Mouse (Mus musculus) gonadal fat pad, adult 2 months (tissue): ENCODE data around the gene Snrpd3. TPM values are rescaled to one million over a fixed set of nuclear protein-coding genes. Genes with fewer than 3 reads are reported as not detected.
"Not testable (repeated sequence)": the region's sequence is repeated elsewhere in the genome, so short reads cannot be mapped to it uniquely, and the experiment has no call there.

Experiments
- DNase-seq: peaks from one replicate; pipeline ENCODE4 v3.0.0-alpha.2; 2012; ENCODE audit warnings: low read depth
- polyA plus RNA-seq: library from polyadenylated mRNA; depleted of rRNA; stranded (reverse); fragments of >200 nt; gene quantifications from 2 replicates; pipeline ENCODE4 v1.2.3, GENCODE M21; 2012

Gene Snrpd3
- polyA plus RNA-seq, 1 experiment = 12.8 TPM

DNA sequence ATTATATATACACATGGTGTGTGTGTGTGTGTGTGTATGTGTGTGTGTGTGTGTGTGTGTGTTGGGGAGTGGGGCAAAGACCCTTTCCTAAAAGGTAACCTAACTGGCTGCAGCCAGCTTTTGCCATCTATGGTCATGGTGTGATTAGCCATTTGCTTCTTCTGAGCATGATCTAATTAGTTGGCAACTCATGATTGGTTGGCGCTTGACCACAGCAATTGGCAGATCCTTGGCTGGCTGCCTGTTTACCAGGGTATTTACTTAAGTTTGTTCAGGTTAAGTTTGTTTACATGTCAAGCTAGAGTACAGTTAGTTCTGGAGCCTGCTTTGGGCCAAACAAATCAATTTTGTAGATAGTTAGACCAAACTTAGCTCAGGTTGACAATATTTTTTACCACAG, 15.7 kb upstream of the Snrpd3 start:
- no peak for DNase-seq

DNA sequence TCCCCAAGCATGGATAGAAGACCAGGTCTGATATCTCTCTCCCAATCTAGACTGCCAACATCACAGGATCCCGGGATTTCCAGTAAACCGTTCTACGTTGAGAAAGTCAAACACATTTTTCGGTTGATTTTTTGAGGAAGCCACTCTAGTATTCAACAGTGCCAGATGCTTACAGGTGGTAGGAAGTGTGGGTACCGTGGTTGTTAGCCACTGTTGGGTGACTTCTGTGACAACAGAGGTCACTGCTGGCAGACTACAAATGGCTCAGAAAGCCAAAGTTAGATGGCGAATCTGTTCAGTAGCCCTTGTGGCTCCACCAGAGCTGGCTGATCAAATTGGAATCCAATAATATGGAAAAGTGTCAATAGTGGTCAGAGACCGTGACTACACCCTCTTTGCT, 13.7 kb upstream of the Snrpd3 start:
- DNase-seq = no peak

DNA sequence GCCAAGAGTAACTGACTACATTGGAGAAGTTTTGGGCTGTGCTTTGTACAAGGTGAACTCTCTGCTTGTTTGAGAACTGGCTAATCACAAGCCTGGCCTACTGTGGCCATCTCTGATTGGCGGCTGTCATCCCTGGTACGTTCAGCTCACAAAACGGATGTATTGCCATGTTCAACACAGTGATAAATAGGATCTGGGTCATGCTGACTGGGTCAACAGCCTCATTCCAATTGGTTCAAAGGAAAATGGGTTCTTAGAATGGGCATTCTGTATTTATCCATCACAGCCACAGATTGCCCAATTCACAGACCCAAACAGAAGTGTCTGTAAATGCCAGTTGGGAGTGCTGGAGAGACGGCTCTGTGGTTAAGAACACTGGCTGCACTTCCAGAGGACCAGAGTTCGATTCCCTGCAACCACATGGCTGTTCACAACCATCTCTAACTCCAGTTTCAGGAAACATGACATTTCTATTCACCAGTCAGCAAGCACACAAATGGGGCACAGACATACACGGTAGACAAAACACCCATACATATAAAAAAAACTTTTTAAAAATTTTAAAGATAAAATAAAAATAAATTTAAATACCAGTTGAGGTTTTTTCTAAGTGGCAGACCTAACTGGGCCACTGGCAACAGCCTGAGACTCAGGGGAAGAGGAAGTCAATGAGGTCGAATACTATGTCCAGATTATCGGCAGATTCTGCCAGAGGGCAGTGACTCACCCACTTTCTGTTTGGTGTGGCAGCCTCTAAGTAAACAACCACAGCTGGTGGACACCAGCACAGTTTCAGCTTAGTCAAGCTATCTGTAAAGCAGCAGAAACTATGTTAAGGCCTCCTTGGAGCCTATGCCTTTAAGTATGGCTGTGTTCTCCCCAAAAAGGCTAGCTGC, 12.9 kb upstream of the Snrpd3 start:
- DNase-seq = no peak

- DNase-seq = no peak
These were observed 12.2 kb upstream of the Snrpd3 start for GRCm38 (mm10) chr10:75505130-75505495.

GRCm38 (mm10) chr10:75505928-75506327, 11.4 kb upstream of the Snrpd3 start:
- not testable (repeated sequence) for DNase-seq

DNA sequence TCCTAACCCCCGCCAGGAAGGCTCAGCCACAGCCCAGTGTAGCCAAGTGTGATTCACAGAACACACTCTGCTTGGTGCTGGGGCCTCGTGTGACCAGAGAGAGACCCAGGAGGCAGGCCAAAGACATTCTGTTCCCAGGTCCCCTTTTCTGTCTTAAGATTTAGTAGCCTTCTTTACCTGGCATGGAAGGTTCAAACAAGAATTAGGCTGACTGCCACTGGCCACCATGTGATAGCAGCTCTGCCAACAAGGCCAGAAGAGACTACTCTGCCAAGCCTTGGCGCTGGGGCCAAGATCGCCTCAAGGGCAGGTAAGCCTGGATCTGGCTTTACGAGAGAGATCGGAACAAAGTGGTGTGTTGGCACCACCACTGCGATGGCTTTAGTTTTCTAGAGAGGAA, 6.9 kb upstream of the Snrpd3 start:
- peak; percentile 78 for DNase-seq

DNA sequence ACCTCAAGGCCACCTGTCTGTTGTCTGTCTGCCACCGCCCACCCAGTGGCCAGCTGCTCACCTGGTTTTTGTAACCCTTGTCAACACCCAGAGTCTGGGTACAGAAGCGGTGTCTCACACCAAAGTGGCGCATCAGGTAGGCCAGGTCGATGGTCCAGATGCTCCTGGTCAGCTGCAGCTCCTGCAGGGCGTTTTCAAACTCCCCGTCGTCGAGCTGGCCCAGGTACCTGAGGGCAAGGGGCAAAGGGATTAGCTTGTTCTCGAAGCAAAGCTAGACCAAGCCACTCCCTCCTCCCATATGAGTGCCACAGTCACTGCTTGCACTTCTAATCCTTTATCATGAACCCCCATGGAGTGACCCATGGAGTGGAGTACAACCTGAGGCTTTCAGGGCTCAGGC, 6.3 kb upstream of the Snrpd3 start:
- no peak for DNase-seq

GRCm38 (mm10) chr10:75511897-75512296, 5.5 kb upstream of the Snrpd3 start:
- no peak for DNase-seq

DNA sequence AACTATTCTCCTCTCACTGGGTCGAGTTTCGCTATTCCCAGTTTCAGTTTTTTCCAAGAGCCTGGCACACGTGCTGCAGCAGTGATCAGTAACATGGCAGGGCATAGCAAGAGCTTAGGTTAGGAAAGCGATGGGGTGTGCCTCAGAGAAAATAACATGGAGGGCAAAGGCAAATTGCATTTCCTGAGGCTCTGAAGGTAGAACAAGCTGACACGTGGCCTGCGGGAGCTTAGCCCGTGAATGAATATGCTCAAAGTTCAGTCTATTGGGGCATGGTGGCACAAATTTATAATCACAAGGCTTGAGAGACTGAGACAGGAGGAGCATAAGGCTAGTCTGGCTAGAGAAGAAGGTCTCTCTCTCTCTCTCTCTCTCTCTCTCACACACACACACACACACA, 4.6 kb upstream of the Snrpd3 start:
- DNase-seq = no peak

- no peak for DNase-seq
These were observed 3.9 kb upstream of the Snrpd3 start for GRCm38 (mm10) chr10:75513306-75514067.

DNA sequence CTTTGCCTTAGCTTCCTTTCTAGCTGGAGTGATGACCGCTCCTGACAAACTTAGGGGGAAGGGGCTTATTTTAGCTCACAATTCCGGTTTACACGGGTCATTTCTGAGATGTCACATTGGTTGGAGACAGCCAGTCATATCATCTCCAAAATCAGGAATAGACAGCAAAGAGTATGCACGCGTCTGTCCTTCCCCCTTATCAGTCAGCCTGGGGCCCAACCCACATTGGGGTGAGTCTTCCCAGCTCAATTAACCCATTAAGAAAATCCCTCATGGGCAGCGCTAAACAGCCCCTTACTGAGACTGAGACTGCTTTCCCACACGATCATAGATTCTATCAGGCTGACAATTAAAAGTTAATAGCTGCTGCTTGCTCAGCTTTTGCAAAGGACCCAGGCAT, 3.0 kb upstream of the Snrpd3 start:
- no peak for DNase-seq

DNA sequence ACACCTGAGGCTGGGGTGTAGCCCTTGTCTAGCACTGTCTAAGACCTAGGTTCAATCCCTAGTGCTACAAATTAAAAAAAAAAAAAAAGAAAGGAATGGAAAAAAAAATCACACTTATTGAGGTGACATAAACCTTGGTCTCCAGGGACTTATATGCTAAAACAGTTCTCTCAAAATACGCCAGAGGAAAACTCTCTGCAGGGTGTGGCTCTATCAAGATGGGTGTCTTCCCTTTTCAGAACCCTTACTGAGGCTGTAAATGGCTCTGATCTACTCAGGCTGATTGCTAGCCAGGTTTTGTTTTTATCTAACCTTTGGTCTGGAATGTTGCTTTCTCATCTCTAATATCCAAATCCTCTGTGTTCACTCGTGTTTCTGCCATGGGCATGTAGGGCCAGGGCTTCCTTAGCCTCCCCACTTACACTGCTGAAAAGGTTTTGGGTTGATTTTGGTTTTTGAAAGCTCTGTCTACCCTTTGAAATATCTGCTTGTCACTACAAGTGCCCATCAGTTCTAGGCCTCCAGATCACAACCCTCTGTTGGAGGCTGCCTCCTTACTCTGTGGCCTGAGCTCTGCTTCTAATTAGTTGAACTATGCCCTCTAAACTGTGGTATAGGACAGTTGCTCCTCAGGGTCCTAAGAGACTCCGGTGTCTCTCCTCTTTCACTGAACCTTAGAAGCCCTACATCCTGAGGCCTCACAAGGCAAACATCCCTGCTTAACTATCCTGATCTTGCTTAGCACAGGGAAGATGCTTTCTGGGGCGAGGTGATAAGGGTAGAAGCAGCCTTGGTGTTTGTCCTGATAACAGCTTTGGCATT, 1.9 kb upstream of the Snrpd3 start:
- no peak for DNase-seq

DNA sequence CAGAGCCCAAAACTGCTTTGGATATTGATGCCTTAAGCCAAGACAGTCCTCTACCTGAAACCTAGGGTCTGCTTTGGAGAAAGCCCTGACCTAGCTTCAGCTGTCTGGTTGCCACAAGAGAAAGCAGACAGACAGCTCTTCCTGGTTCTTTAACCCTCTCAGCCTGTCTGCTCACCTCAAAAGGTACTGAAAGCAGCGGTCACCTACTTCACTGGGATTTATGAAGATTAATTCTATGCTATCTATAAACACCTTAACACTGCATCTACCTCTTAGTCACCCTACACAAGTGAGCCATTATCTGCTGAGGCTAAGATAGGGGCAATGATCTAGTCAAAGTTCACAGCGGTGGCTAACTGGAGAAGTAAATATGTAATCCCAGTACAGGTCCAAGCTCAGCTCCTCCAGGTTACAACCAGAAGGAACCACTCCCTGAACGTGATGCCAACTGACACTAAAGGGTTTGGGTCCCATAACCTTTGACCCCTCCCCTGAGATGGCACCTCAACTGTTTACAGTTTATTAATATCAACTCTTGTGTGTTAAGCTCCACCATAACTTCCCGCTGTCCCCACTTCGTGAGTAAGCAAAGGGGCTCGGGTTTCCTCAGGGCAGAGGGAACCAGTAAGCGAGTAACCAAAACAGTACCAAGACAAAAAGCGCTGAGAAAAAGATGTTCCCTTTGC, 1.2 kb upstream of the Snrpd3 start:
- DNase-seq = no peak

DNA sequence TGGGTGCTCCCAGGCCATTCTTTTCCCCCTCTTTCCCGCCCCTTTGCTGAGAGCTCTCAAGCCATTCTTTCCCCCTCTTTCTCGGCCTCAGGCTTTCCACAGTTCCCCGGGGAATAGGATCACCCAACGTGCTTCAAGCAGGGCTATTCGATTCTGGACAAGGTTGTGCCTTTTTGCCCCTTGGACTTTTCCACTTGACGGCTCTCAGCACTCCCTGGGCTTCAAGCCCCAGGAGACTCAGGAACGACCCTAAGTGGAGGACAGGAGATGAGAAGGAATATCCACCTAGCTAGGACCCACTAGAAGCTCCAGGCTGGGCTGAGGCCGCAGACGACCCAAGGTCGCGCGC, 653 bp upstream of the Snrpd3 start:
- no peak for DNase-seq

GRCm38 (mm10) chr10:75517758-75518143, 400 bp downstream of the Snrpd3 start, which contains the start of gene Gucd1:
Gucd1 (minus strand) TSS chr10:75517972.
- DNase-seq = peak; percentile 77

- DNase-seq = no peak
These were observed 3.2 kb downstream of the Snrpd3 start for GRCm38 (mm10) chr10:75520581-75520980.

DNA sequence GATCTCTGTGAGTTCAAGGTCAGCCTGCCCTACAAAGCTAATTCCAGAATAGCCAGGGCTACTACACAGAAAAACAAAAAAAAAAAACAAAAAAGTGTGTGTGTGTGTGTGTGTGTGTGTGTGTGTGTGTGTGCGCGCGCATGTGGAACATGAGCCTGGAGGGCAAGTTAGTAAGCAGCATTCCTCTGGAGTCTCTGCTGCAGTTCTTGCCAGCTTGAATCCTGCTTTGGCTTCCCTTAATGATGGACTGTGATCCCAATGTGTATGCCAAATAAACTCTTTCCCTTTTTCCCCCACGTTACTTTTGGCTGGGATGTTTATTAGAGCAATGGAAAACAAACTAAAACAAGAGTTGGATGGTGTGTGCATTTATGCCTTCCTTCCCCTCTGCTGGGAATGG, 4.3 kb downstream of the Snrpd3 start:
- DNase-seq = no peak

DNA sequence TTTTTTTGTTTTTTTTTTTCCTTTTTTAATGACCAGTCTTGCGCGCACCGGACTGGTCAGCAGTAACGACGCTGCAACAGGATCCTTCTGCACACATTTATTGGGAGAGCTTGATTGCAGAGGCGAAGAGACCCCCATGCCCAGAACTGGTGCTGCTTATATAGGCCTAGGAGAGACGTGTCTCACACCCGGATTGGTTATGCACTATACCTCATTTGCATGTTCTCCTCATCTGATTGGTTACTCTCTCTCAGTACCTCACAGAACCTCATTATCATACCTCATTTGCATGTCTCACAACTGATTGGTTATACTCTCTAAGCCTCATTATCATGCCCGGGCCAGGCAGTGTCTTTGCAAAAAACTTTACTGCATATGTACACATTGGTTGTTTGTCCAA, 8.1 kb downstream of the Snrpd3 start:
- DNase-seq = not testable (repeated sequence)

DNA sequence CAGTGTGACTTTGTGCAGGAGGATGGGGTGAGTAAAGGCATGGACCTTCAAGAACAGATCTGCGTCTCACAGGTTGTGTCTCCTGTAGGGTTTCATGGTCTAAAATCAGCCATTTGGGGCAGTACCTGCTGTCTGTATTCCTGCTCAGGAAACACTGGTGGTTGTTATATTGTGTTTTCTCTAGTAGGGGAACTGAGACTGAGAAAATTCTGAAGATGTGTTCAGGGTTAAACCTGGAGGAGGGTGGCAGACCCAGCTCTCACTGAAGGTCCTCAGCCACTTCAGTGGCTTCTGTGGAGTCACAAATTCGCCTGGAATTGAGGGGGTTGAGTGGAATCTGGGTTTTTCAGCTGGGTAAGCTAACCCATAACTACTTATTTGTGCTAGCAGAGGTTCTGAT, 13.0 kb downstream of the Snrpd3 start:
- no peak for DNase-seq

DNA sequence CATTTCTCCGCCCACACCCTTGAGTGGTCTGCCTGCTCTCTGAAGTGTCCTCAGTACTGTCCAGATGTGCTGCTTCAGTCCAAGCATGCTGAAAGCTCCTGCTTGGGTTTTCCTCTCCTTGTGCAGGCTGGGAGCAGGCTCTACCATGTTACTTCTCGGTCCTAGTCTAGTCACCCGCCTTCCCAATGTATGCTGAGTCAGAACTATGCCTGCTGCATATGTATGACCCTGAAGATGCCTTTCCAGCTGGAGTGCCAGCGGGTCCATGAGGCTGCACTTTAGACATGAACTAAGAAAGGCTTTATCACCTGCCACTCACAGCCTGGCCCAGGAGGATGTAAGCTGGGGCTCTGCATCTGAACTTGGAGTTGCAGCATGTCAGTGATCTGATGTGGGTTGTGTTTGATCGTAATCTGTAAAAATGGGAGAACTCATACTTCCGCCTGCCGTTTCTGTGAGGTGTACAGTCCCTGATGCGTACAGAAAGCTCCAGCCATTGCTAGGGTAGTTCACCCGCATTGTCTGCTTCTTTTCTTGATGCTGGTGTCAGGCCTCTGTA, 14.3 kb downstream of the Snrpd3 start:
- no peak for DNase-seq

DNA sequence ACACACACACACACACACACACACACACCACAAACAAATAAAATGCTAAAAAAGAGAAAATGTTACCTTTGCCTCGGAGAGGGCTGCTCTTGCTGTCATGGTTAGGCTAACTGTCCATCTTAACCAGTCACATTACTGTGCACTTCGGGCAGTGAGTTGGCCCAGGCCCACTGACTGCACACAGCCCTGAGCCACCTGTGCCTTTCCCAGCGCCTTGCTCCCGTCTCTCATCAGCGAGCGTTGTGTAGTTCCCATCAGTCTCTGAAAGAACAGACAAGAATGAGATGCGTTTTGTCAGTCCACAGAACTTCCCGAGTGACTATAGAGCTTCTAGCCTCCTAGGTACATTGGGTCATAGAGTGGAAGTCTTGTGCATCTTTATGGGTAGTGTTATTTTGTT, 16.9 kb downstream of the Snrpd3 start:
- DNase-seq = no peak
